Mouse (Mus musculus) ES-Bruce4 (cell line): Measurements from ENCODE around the gene M6pr. TPM values are rescaled to one million over a fixed set of nuclear protein-coding genes. Genes with fewer than 3 reads are reported as not detected.
A peak's percentile ranks its signal among the peaks of the same experiment; 100 is the strongest.

Experiments used
- H3K27ac ChIP-seq: 2 replicates; pipeline ENCODE4 v1.5.1; 2012; ENCODE audit warnings: low read length, inconsistent platforms; ENCODE audit not compliant: insufficient read depth
- H3K27me3 ChIP-seq: 2 replicates; pipeline ENCODE4 v1.6.1; 2012; ENCODE audit warnings: mild to moderate bottlenecking, low read length, inconsistent platforms; ENCODE audit not compliant: control insufficient read depth, poor library complexity, insufficient read depth, severe bottlenecking
- H3K36me3 ChIP-seq: 2 replicates; pipeline ENCODE4 v1.6.1; 2012; ENCODE audit warnings: inconsistent platforms, mild to moderate bottlenecking, low read length, moderate library complexity; ENCODE audit not compliant: control insufficient read depth, poor library complexity, insufficient read depth, severe bottlenecking
- H3K4me1 ChIP-seq: one replicate; pipeline ENCODE4 v1.8.1; 2011; ENCODE audit warnings: low read length; ENCODE audit not compliant: control insufficient read depth, insufficient read depth
- H3K4me3 ChIP-seq: 2 replicates; pipeline ENCODE4 v1.5.1; 2011; ENCODE audit warnings: low read depth, mild to moderate bottlenecking, low read length
- H3K9ac ChIP-seq: 2 replicates; pipeline ENCODE4 v1.6.1; 2012; ENCODE audit warnings: low read depth, mild to moderate bottlenecking, inconsistent platforms; ENCODE audit not compliant: poor library complexity, severe bottlenecking
- H3K9me3 ChIP-seq: replicated peaks from 2 replicates; pipeline ENCODE4 v1.6.1; 2012; ENCODE audit warnings: mild to moderate bottlenecking, low read length, inconsistent platforms; ENCODE audit not compliant: control insufficient read depth, poor library complexity, insufficient read depth, severe bottlenecking
- CTCF ChIP-seq: IDR thresholded peaks from one replicate; pipeline ENCODE4 v1.8.1; 2011; ENCODE audit warnings: low read depth, low read length
- EP300 ChIP-seq: IDR thresholded peaks from 2 replicates; pipeline ENCODE4 v1.6.1; 2011; ENCODE audit warnings: low read depth, low read length; ENCODE audit not compliant: insufficient read depth
- POLR2A ChIP-seq: IDR thresholded peaks from one replicate; pipeline ENCODE4 v1.8.1; 2011; ENCODE audit warnings: low read length; ENCODE audit not compliant: insufficient read depth
- polyA plus RNA-seq: library from polyadenylated mRNA; stranded (reverse); fragments of >200 nt; gene quantifications from 2 replicates; pipeline ENCODE4 v1.2.4, GENCODE M21; 2011; ENCODE audit warnings: low read depth; ENCODE audit not compliant: missing spikeins, insufficient read depth, insufficient read length

Gene M6pr
- polyA plus RNA-seq: 98.5 and 104 TPM in 2 replicates

GRCm38 (mm10) chr6:122308505-122309393, at the start of gene M6pr:
M6pr (plus strand) TSS chr6:122308720.
- no peaks in the 10 kb centered on the region for H3K27me3 ChIP-seq
- peaks cover 1% of the 10 kb centered on the region for H3K4me1 ChIP-seq
- H3K9ac ChIP-seq: peak within 1 kb of the TSS; percentile 68
- peak within 1 kb of the TSS; percentile 21 for H3K27ac ChIP-seq
- H3K9me3 ChIP-seq: no peaks in the 10 kb centered on the region
- H3K36me3 ChIP-seq: peaks cover 25% of the 10 kb centered on the region
- H3K4me3 ChIP-seq: peak within 1 kb of the TSS; percentile 94
- TF ChIP-seq EP300: 0 out of 2 replicates have a peak, but pooled peaks have one; percentile 19
- no peak for TF ChIP-seq POLR2A
- TF ChIP-seq CTCF: peak; percentile 89

DNA sequence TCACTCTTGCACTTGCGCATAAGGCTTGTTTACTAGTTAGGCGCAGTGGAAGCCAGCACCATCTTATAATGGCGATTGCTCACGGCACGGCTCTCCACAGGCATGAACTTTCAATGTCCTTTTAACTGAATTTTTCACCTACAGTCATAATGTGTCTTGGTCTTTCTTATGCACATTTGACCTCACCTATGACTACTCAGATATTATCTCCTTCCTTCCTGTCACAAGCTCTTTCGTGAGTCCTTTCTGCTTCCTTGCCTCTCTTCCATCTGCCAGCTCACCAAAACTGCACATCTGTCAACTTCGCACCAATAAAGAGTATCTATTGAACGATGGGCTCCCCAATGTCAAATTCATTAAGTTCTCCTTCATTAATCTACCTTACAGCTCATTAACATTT, 46.0 kb upstream of the M6pr start:
- H3K4me3 ChIP-seq: no peak overlapping the region
- no peak overlapping the region for H3K9ac ChIP-seq
- no peaks in the 10 kb centered on the region for H3K36me3 ChIP-seq
- H3K4me1 ChIP-seq: no peaks in the 10 kb centered on the region
- H3K9me3 ChIP-seq: peaks cover 16% of the 10 kb centered on the region
- H3K27ac ChIP-seq: no peak overlapping the region
- no peak for TF ChIP-seq EP300
- H3K27me3 ChIP-seq: no peaks in the 10 kb centered on the region

DNA sequence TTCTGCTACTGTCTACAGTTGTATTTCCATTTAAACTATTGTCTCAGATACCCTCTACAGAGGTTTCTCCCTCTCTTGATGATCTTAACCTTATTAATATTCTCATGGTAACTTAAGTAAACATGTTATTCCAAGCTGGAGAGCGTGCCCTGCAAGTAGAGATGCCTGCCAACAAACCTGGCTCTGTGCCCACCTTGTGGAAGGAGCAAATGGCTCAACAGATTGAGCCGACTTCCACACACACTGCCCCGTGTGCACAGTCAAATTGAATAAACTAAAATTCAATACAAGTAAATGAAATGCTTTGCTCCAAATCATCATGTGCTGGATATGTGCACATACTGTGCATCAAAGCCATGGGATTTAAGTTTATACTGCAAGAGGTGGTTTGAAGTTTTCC, 40.0 kb upstream of the M6pr start:
- no peak overlapping the region for H3K4me3 ChIP-seq
- no peaks in the 10 kb centered on the region for H3K27me3 ChIP-seq
- no peak overlapping the region for H3K9ac ChIP-seq
- H3K36me3 ChIP-seq: no peaks in the 10 kb centered on the region
- no peak overlapping the region for H3K27ac ChIP-seq
- no peak for TF ChIP-seq CTCF
- TF ChIP-seq POLR2A: no peak
- TF ChIP-seq EP300: no peak
- no peaks in the 10 kb centered on the region for H3K4me1 ChIP-seq
- peaks cover 16% of the 10 kb centered on the region for H3K9me3 ChIP-seq

GRCm38 (mm10) chr6:122269170-122269569, 39.4 kb upstream of the M6pr start:
- Histone ChIP-seq H3K27me3 (no peaks in the 10 kb centered on the region), H3K4me1 (no peaks in the 10 kb centered on the region), H3K4me3 (no peak overlapping the region), H3K9me3 (peaks cover 16% of the 10 kb centered on the region), H3K9ac (no peak overlapping the region), H3K36me3 (no peaks in the 10 kb centered on the region), H3K27ac (no peak overlapping the region)
- TF ChIP-seq EP300: no peak
- TF ChIP-seq CTCF: no peak
- no peak for TF ChIP-seq POLR2A

- Histone ChIP-seq H3K27me3 (no peaks in the 10 kb centered on the region), H3K9me3 (peaks cover 13% of the 10 kb centered on the region), H3K4me3 (no peak overlapping the region), H3K36me3 (no peaks in the 10 kb centered on the region), H3K27ac (no peak overlapping the region), H3K4me1 (no peaks in the 10 kb centered on the region), H3K9ac (no peak overlapping the region)
- TF ChIP-seq POLR2A (no peak), EP300 (no peak), CTCF (no peak)
Observed at GRCm38 (mm10) chr6:122270152-122270551, 38.4 kb upstream of the M6pr start.

DNA sequence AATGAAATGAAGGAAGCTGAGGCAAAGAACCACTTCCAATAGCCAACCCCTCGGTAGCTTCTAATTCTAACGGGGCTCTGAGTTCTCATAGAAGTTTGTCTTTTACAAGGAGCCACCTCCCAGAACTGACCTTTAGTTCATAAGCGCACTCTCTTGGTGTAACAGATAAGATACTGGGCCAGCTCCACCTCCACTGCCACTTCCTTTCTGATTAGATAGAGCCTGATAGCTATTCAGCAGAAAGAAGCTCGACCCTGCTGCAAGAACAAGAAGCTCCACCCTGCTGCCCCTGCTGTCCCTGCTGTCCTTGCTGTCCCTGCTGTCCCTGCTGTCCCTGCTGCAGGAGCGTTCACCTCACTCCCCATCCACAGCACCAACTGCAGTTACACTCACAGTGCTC, 34.0 kb upstream of the M6pr start:
- TF ChIP-seq POLR2A: no peak
- no peak for TF ChIP-seq EP300
- TF ChIP-seq CTCF: no peak
- no peaks in the 10 kb centered on the region for H3K36me3 ChIP-seq

More for the DNA sequence above, 34.0 kb upstream of the M6pr start:
- no peaks in the 10 kb centered on the region for H3K4me1 ChIP-seq
- H3K27me3 ChIP-seq: no peaks in the 10 kb centered on the region; the same call in none of the 2 replicates
- H3K4me3 ChIP-seq: no peak overlapping the region
- H3K9me3 ChIP-seq: no peaks in the 10 kb centered on the region
- H3K9ac ChIP-seq: no peak overlapping the region
- no peak overlapping the region for H3K27ac ChIP-seq
